8 mouse cellular contexts compared by ENCODE assay signal in the genomic region with DNA sequence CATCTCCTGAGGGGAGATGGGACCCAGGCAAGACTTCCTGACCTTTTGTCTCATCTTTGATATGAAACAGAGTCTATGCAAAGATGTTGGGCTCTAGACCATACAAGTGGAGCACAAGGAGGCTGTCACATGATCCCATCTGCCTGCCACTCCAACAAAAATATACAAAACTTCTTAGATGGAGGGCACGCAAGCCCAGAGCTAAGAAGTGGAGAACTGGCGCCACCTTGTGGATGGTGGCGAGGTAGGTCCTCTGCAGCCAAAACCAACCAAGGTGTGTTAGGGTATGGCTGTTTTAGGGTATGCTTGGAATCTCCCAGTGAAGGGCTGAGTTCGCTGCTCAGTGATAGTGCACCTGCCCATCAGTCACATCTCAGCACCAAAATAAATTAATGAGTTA. TPM values are rescaled to one million over a fixed set of nuclear protein-coding genes. Genes with fewer than 3 reads are reported as not detected.
DNase-seq lines count a peak whose midpoint lies in the region; ATAC-seq lines count a peak whose summit lies in the region.

No protein-coding gene starts in this region.

- ATAC-seq in megakaryocyte progenitor cell, adult 5-6 weeks (replicated peaks; ENCODE audit: poor library complexity) = peak; percentile 77

- DNase-seq in gastrocnemius, adult 18-20 months (ENCODE audit: low spot score) = peak; percentile 45
- DNase-seq in gastrocnemius, adult 8-10 months (ENCODE audit: low spot score in 2 of 2) = no peak
- peak; percentile 38 for DNase-seq in urinary bladder, postnatal 25 days (ENCODE audit: low spot score)
- no peak for DNase-seq in urinary bladder, adult 18-20 months (ENCODE audit: low spot score in 2 of 2)
- peak; percentile 89 for DNase-seq in embryo, embryonic 10 days (ENCODE audit: low spot score)
- DNase-seq in kidney, postnatal 36 days = peak; percentile 30 to 75
- DNase-seq in testis, postnatal 10 days (ENCODE audit: low spot score) = peak; percentile 76

RNA-seq across cellular contexts. Expression of a gene that starts 20.7 kb away (rescaled TPM):
- 10 to 100 TPM; 43.2 to 45.2 TPM for total RNA-seq in gastrocnemius, adult 18-20 months (2021)
- 10 to 100 TPM; 38.7 to 58.3 (median 42.5) TPM for total RNA-seq in gastrocnemius, adult 8-10 months (2022)
- not detected in 2 replicates for total RNA-seq in megakaryocyte progenitor cell, adult 5-6 weeks (2015)
- not detected in 2 replicates for total RNA-seq in megakaryocyte progenitor cell, adult 5-6 weeks (2017)

RNA-seq across cellular contexts. Expression of a gene that starts 58.6 kb away (rescaled TPM):
- total RNA-seq in gastrocnemius, adult 18-20 months (2021) = not detected
- total RNA-seq in gastrocnemius, adult 8-10 months (2022) = not detected
- total RNA-seq in megakaryocyte progenitor cell, adult 5-6 weeks (2015) = not detected in 2 replicates
- not detected in 2 replicates for total RNA-seq in megakaryocyte progenitor cell, adult 5-6 weeks (2017)

RNA-seq across cellular contexts. Expression of a gene that starts 59.5 kb away (rescaled TPM):
- 1 to 10 TPM; 3.7 to 5.1 TPM for total RNA-seq in gastrocnemius, adult 18-20 months (2021)
- 1 to 10 TPM; 3.6 to 5.1 (median 4.5) TPM for total RNA-seq in gastrocnemius, adult 8-10 months (2022)
- 0.25 and 0.66 TPM in 2 replicates for total RNA-seq in megakaryocyte progenitor cell, adult 5-6 weeks (2015)
- total RNA-seq in megakaryocyte progenitor cell, adult 5-6 weeks (2017) = 0.04 TPM in 1 of 2 replicates, not detected in the other

Comparison
In these comparisons a context has a peak if more than half of its experiments do, and no peak if none do; other contexts are left out.
1. DNase-seq: peak in gastrocnemius, adult 18-20 months (single experiment), urinary bladder, postnatal 25 days (single experiment), embryo, embryonic 10 days (single experiment), kidney, postnatal 36 days (2 of 2) and testis, postnatal 10 days (single experiment); none in gastrocnemius, adult 8-10 months (0 of 2) and urinary bladder, adult 18-20 months (0 of 2).
2. RNA of a gene that starts 20.7 kb away (total RNA-seq): 43.2 to 45.2 TPM in gastrocnemius, adult 18-20 months and 38.7 to 58.3 TPM in gastrocnemius, adult 8-10 months; not detected in megakaryocyte progenitor cell, adult 5-6 weeks; every median in the first group is over 10 times any median in the second.